Mouse (Mus musculus) embryonic facial prominence, embryonic 15.5 days (tissue): ENCODE measurements around the gene Csrp2. TPM values are rescaled to one million over a fixed set of nuclear protein-coding genes. Genes with fewer than 3 reads are reported as not detected.

Experiments
- ATAC-seq: fragments of 200-750 bp; cut with Nextera tagmentation; 2 replicates; pipeline ENCODE4 v1.8.0; 2017; ENCODE audit warnings: low read depth, moderate TSS enrichment; ENCODE audit not compliant: insufficient number of reproducible peaks, low FRiP score, low TSS enrichment
- H3K27ac ChIP-seq: fragments of 300-500 bp; sonication (generic); replicated peaks from 2 replicates; pipeline ENCODE4 v1.5.1; 2015; ENCODE audit warnings: mild to moderate bottlenecking, inconsistent platforms
- H3K27me3 ChIP-seq: fragments of 300-500 bp; sonication (generic); 2 replicates; pipeline ENCODE4 v1.6.1; 2015; ENCODE audit warnings: inconsistent platforms
- H3K36me3 ChIP-seq: fragments of 300-500 bp; sonication (generic); 2 replicates; pipeline ENCODE4 v1.6.1; 2015; ENCODE audit warnings: mild to moderate bottlenecking, inconsistent platforms
- H3K4me1 ChIP-seq: fragments of 300-500 bp; sonication (generic); 2 replicates; pipeline ENCODE4 v1.6.1; 2015; ENCODE audit warnings: inconsistent platforms
- H3K4me2 ChIP-seq: fragments of 300-500 bp; sonication (generic); replicated peaks from 2 replicates; pipeline ENCODE4 v1.6.1; 2015; ENCODE audit warnings: mild to moderate bottlenecking, inconsistent platforms
- H3K4me3 ChIP-seq: fragments of 300-500 bp; sonication (generic); replicated peaks from 2 replicates; pipeline ENCODE4 v1.5.1; 2015; ENCODE audit warnings: mild to moderate bottlenecking, inconsistent platforms
- H3K9ac ChIP-seq: fragments of 300-500 bp; sonication (generic); 2 replicates; pipeline ENCODE4 v1.6.1; 2015; ENCODE audit warnings: inconsistent platforms
- H3K9me3 ChIP-seq: fragments of 300-500 bp; sonication (generic); replicated peaks from 2 replicates; pipeline ENCODE4 v1.6.1; 2016; ENCODE audit warnings: inconsistent platforms
- WGBS: fragments of 180-500 bp; shearing (Covaris S2); methylation state at CpG from one replicate; pipeline ENCODE4 v1.1.7; 2015; 5-methylcytosine and 5-hydroxymethylcytosine counted together
- polyA plus RNA-seq: library from polyadenylated mRNA; unstranded; fragments of >200 nt; fragmentation: Nextera tagmentation; extraction: Ambion mirVana; gene quantifications from 2 replicates; pipeline ENCODE4 v1.2.1, GENCODE M21; 2015

Gene Csrp2
- polyA plus RNA-seq: 146 and 148 TPM in 2 replicates

GRCm38 (mm10) chr10:110919531-110920343, at the start of gene Csrp2:
Csrp2 (plus strand) TSS chr10:110919789.
- ATAC-seq: peak; percentile 88
- no peaks in the 10 kb centered on the region for H3K9me3 ChIP-seq
- peak within 1 kb of the TSS; percentile 97 for H3K27ac ChIP-seq
- H3K4me1 ChIP-seq: peaks cover 30% of the 10 kb centered on the region
- WGBS: under 1% methylated on average over 66 of the region's 67 CpGs
- H3K4me3 ChIP-seq: peak within 1 kb of the TSS; percentile 68
- peak within 1 kb of the TSS; percentile 77 for H3K4me2 ChIP-seq
- H3K9ac ChIP-seq: peak within 1 kb of the TSS; percentile 57
- H3K27me3 ChIP-seq: no peaks in the 10 kb centered on the region
- no peaks in the 10 kb centered on the region for H3K36me3 ChIP-seq

GRCm38 (mm10) chr10:110874853-110875252, 44.7 kb upstream of the Csrp2 start:
- ATAC-seq: no peak
- H3K9ac ChIP-seq: no peak overlapping the region
- no peak overlapping the region for H3K27ac ChIP-seq
- no peak overlapping the region for H3K4me3 ChIP-seq
- H3K9me3 ChIP-seq: no peaks in the 10 kb centered on the region
- H3K36me3 ChIP-seq: no peaks in the 10 kb centered on the region
- no peak overlapping the region for H3K4me2 ChIP-seq
- no peaks in the 10 kb centered on the region for H3K27me3 ChIP-seq
- peaks cover 15% of the 10 kb centered on the region for H3K4me1 ChIP-seq
- 68% methylated on average over 8 of the region's 8 CpGs for WGBS

GRCm38 (mm10) chr10:110876956-110877355, 42.6 kb upstream of the Csrp2 start:
- H3K4me1 ChIP-seq: peaks cover 15% of the 10 kb centered on the region
- no peaks in the 10 kb centered on the region for H3K27me3 ChIP-seq
- no peak overlapping the region for H3K4me2 ChIP-seq
- H3K9me3 ChIP-seq: no peaks in the 10 kb centered on the region
- ATAC-seq: no peak
- H3K36me3 ChIP-seq: no peaks in the 10 kb centered on the region
- 87% methylated on average over 3 of the region's 3 CpGs for WGBS
- H3K4me3 ChIP-seq: no peak overlapping the region
- H3K27ac ChIP-seq: no peak overlapping the region
- H3K9ac ChIP-seq: no peak overlapping the region

GRCm38 (mm10) chr10:110877851-110878250, 41.7 kb upstream of the Csrp2 start:
- no peaks in the 10 kb centered on the region for H3K36me3 ChIP-seq
- no peak overlapping the region for H3K4me2 ChIP-seq
- no peaks in the 10 kb centered on the region for H3K27me3 ChIP-seq
- H3K27ac ChIP-seq: no peak overlapping the region
- no peak for ATAC-seq
- no peak overlapping the region for H3K4me3 ChIP-seq
- no peak overlapping the region for H3K9ac ChIP-seq
- H3K9me3 ChIP-seq: no peaks in the 10 kb centered on the region
- peaks cover 15% of the 10 kb centered on the region for H3K4me1 ChIP-seq
- WGBS: 53% methylated on average over 8 of the region's 8 CpGs

GRCm38 (mm10) chr10:110878641-110879040, 40.9 kb upstream of the Csrp2 start:
- Histone ChIP-seq H3K27me3 (no peaks in the 10 kb centered on the region), H3K4me1 (peaks cover 15% of the 10 kb centered on the region), H3K4me2 (no peak overlapping the region), H3K36me3 (no peaks in the 10 kb centered on the region), H3K9me3 (no peaks in the 10 kb centered on the region), H3K27ac (no peak overlapping the region), H3K9ac (no peak overlapping the region), H3K4me3 (no peak overlapping the region)
- ATAC-seq: no peak
- 29% methylated on average over 5 of the region's 5 CpGs for WGBS

GRCm38 (mm10) chr10:110879426-110880066, 40.0 kb upstream of the Csrp2 start:
- Histone ChIP-seq H3K36me3 (no peaks in the 10 kb centered on the region), H3K27me3 (no peaks in the 10 kb centered on the region), H3K9me3 (no peaks in the 10 kb centered on the region), H3K9ac (no peak overlapping the region), H3K4me3 (no peak overlapping the region), H3K4me1 (peaks cover 15% of the 10 kb centered on the region), H3K4me2 (no peak overlapping the region), H3K27ac (no peak overlapping the region; the same call in 1 of the 2 replicates)
- ATAC-seq: no peak
- 21% methylated on average over 7 of the region's 7 CpGs for WGBS

GRCm38 (mm10) chr10:110881346-110881745, 38.2 kb upstream of the Csrp2 start:
- 79% methylated on average over 7 of the region's 7 CpGs for WGBS
- Histone ChIP-seq H3K4me3 (no peak overlapping the region), H3K36me3 (no peaks in the 10 kb centered on the region), H3K27me3 (no peaks in the 10 kb centered on the region), H3K4me1 (peaks cover 15% of the 10 kb centered on the region), H3K9me3 (no peaks in the 10 kb centered on the region), H3K9ac (no peak overlapping the region), H3K27ac (no peak overlapping the region), H3K4me2 (no peak overlapping the region)
- ATAC-seq: no peak

- H3K9me3 ChIP-seq: no peaks in the 10 kb centered on the region
- no peak overlapping the region for H3K4me3 ChIP-seq
- H3K9ac ChIP-seq: no peak overlapping the region
- no peak overlapping the region for H3K27ac ChIP-seq
- no peaks in the 10 kb centered on the region for H3K36me3 ChIP-seq
- H3K4me1 ChIP-seq: peaks cover 15% of the 10 kb centered on the region
- no peaks in the 10 kb centered on the region for H3K27me3 ChIP-seq
- no peak for ATAC-seq
- no peak overlapping the region for H3K4me2 ChIP-seq
Observed at GRCm38 (mm10) chr10:110882701-110883100, 36.9 kb upstream of the Csrp2 start.

- no peaks in the 10 kb centered on the region for H3K27me3 ChIP-seq
- H3K4me1 ChIP-seq: no peaks in the 10 kb centered on the region
- no peak for ATAC-seq
- H3K9ac ChIP-seq: no peak overlapping the region
- WGBS: 52% methylated on average over 7 of the region's 7 CpGs
- H3K9me3 ChIP-seq: no peaks in the 10 kb centered on the region
- H3K36me3 ChIP-seq: no peaks in the 10 kb centered on the region
- H3K27ac ChIP-seq: no peak overlapping the region
- H3K4me2 ChIP-seq: no peak overlapping the region
- H3K4me3 ChIP-seq: no peak overlapping the region
Observed at GRCm38 (mm10) chr10:110890656-110891272, 28.8 kb upstream of the Csrp2 start.

GRCm38 (mm10) chr10:110899744-110900501, 19.7 kb upstream of the Csrp2 start:
- no peak overlapping the region for H3K4me3 ChIP-seq
- no peaks in the 10 kb centered on the region for H3K9me3 ChIP-seq
- H3K27me3 ChIP-seq: no peaks in the 10 kb centered on the region
- 38% methylated on average over 13 of the region's 13 CpGs for WGBS
- peak overlapping the region; percentile 18; the same call in 1 of the 2 replicates for H3K27ac ChIP-seq
- peaks cover 14% of the 10 kb centered on the region for H3K4me1 ChIP-seq
- no peak overlapping the region for H3K4me2 ChIP-seq
- peak; percentile 57 for ATAC-seq
- H3K9ac ChIP-seq: no peak overlapping the region
- no peaks in the 10 kb centered on the region for H3K36me3 ChIP-seq

- H3K36me3 ChIP-seq: no peaks in the 10 kb centered on the region
- H3K4me1 ChIP-seq: peaks cover 14% of the 10 kb centered on the region
- H3K4me3 ChIP-seq: no peak overlapping the region
- H3K9me3 ChIP-seq: no peaks in the 10 kb centered on the region
- H3K27me3 ChIP-seq: no peaks in the 10 kb centered on the region
- H3K27ac ChIP-seq: no peak overlapping the region
- H3K9ac ChIP-seq: no peak overlapping the region
- ATAC-seq: no peak
- H3K4me2 ChIP-seq: no peak overlapping the region
- 95% methylated on average over 3 of the region's 3 CpGs for WGBS
Observed at GRCm38 (mm10) chr10:110903862-110904261, 15.7 kb upstream of the Csrp2 start.
